Mouse (Mus musculus): ENCODE results near the gene Abtb1. TPM values are rescaled to one million over a fixed set of nuclear protein-coding genes. Genes with fewer than 3 reads are reported as not detected.

Gene Abtb1
- polyA plus RNA-seq, 1 experiment: 41.3 TPM

GRCm38 (mm10) chr6:88857249-88857648, 15.5 kb upstream of the Abtb1 start:
- 23% methylated on average over 9 of the region's 9 CpGs for WGBS
- DNase-seq (ENCODE audit: low read depth, low spot score): no peak

GRCm38 (mm10) chr6:88855636-88856035, 13.9 kb upstream of the Abtb1 start:
- WGBS: 17% methylated on average over 5 of the region's 5 CpGs
- DNase-seq (ENCODE audit: low read depth, low spot score): peak; percentile 43

- 62% methylated on average over 5 of the region's 5 CpGs for WGBS
- no peak for DNase-seq (ENCODE audit: low read depth, low spot score)
Measured at GRCm38 (mm10) chr6:88854509-88854908, 12.7 kb upstream of the Abtb1 start.

- 78% methylated on average over 7 of the region's 7 CpGs for WGBS
- DNase-seq (ENCODE audit: low read depth, low spot score): no peak
Measured at GRCm38 (mm10) chr6:88850034-88850433, 8.2 kb upstream of the Abtb1 start.

- no peak for DNase-seq (ENCODE audit: low read depth, low spot score)
- 57% methylated on average over 4 of the region's 4 CpGs for WGBS
Measured at GRCm38 (mm10) chr6:88849270-88849669, 7.5 kb upstream of the Abtb1 start.

- WGBS: 68% methylated on average over 2 of the region's 2 CpGs
- DNase-seq (ENCODE audit: low read depth, low spot score): no peak
Measured at GRCm38 (mm10) chr6:88847571-88847970, 5.8 kb upstream of the Abtb1 start.

GRCm38 (mm10) chr6:88844901-88845565, 3.2 kb upstream of the Abtb1 start:
- WGBS: 86% methylated on average over 7 of the region's 7 CpGs

GRCm38 (mm10) chr6:88843781-88844725, 2.3 kb upstream of the Abtb1 start:
- whole genome bisulfite sequencing: 86% methylated on average over 9 of the region's 9 CpGs
- DNase-seq (ENCODE audit: low read depth, low spot score): no peak

More at GRCm38 (mm10) chr6:88844901-88845565, 3.2 kb upstream of the Abtb1 start:
- no peak for DNase-seq (ENCODE audit: low read depth, low spot score)

GRCm38 (mm10) chr6:88843241-88843640, 1.5 kb upstream of the Abtb1 start:
- no peak for DNase-seq (ENCODE audit: low read depth, low spot score)
- 83% methylated on average over 7 of the region's 7 CpGs for WGBS

- 1% methylated on average over 32 of the region's 32 CpGs for WGBS
- no peak for DNase-seq (ENCODE audit: low read depth, low spot score)
Measured at GRCm38 (mm10) chr6:88842731-88843151, 957 bp upstream of the Abtb1 start.

GRCm38 (mm10) chr6:88841514-88841780, 337 bp downstream of the Abtb1 start:
- WGBS: under 1% methylated on average over 22 of the region's 22 CpGs
- DNase-seq (ENCODE audit: low read depth, low spot score): no peak

- DNase-seq (ENCODE audit: low read depth, low spot score): no peak
- WGBS: 52% methylated on average over 9 of the region's 9 CpGs
Measured at GRCm38 (mm10) chr6:88840791-88841513, 832 bp downstream of the Abtb1 start.

- DNase-seq (ENCODE audit: low read depth, low spot score): no peak
- WGBS: 69% methylated on average over 3 of the region's 3 CpGs
Measured at GRCm38 (mm10) chr6:88840211-88840610, 1.6 kb downstream of the Abtb1 start.

GRCm38 (mm10) chr6:88839135-88839970, 2.4 kb downstream of the Abtb1 start:
- WGBS: 89% methylated on average over 26 of the region's 26 CpGs
- no peak for DNase-seq (ENCODE audit: low read depth, low spot score)

- 95% methylated on average over 10 of the region's 10 CpGs for WGBS
- no peak for DNase-seq (ENCODE audit: low read depth, low spot score)
Measured at GRCm38 (mm10) chr6:88838613-88839012, 3.2 kb downstream of the Abtb1 start.

GRCm38 (mm10) chr6:88837999-88838398, 3.8 kb downstream of the Abtb1 start:
- DNase-seq (ENCODE audit: low read depth, low spot score): no peak
- WGBS: 96% methylated on average over 12 of the region's 12 CpGs

GRCm38 (mm10) chr6:88836178-88836819, 5.5 kb downstream of the Abtb1 start:
- DNase-seq (ENCODE audit: low read depth, low spot score): no peak
- WGBS: 86% methylated on average over 28 of the region's 28 CpGs

- no peak for DNase-seq (ENCODE audit: low read depth, low spot score)
- WGBS: 70% methylated on average over 5 of the region's 5 CpGs
Measured at GRCm38 (mm10) chr6:88835047-88835446, 6.7 kb downstream of the Abtb1 start.

All from large intestine, adult 2 months (tissue).